Mouse (Mus musculus) liver, postnatal 0 days (tissue): ENCODE measurements around the gene Rcan1. TPM values are rescaled to one million over a fixed set of nuclear protein-coding genes. Genes with fewer than 3 reads are reported as not detected.

Source experiments
- ATAC-seq: fragments of 200-750 bp; cut with Nextera tagmentation; 2 replicates; pipeline ENCODE4 v1.8.0; 2017; ENCODE audit warnings: mild to moderate bottlenecking, moderate library complexity
- DNase-seq: peaks from one replicate; pipeline ENCODE4 v3.0.0-alpha.2; 2016
- H3K27ac ChIP-seq: fragments of 300-500 bp; sonication (generic); 2 replicates; pipeline ENCODE4 v1.5.1; 2014; ENCODE audit warnings: antibody characterized with exemption, moderate library complexity, mild to moderate bottlenecking, low read depth
- H3K27me3 ChIP-seq: fragments of 300-500 bp; sonication (generic); 2 replicates; pipeline ENCODE4 v1.6.1; 2014; ENCODE audit warnings: low read length, control low read depth, mixed read lengths; ENCODE audit not compliant: insufficient read depth
- H3K36me3 ChIP-seq: fragments of 300-500 bp; sonication (generic); replicated peaks from 2 replicates; pipeline ENCODE4 v1.6.1; 2014; ENCODE audit warnings: mild to moderate bottlenecking, control low read depth, low read length, moderate library complexity, mixed read lengths; ENCODE audit not compliant: insufficient read depth
- H3K4me1 ChIP-seq: fragments of 300-500 bp; sonication (generic); 2 replicates; pipeline ENCODE4 v1.6.1; 2014; ENCODE audit warnings: antibody characterized with exemption, mild to moderate bottlenecking, control low read depth; ENCODE audit not compliant: insufficient read depth
- H3K4me2 ChIP-seq: fragments of 300-500 bp; sonication (generic); 2 replicates; pipeline ENCODE4 v1.6.1; 2014; ENCODE audit warnings: low read depth, mild to moderate bottlenecking, low read length, moderate library complexity, mixed read lengths
- H3K4me3 ChIP-seq: fragments of 300-500 bp; sonication (generic); 2 replicates; pipeline ENCODE4 v1.5.1; 2014; ENCODE audit warnings: low read depth, low read length
- H3K9ac ChIP-seq: fragments of 300-500 bp; sonication (generic); replicated peaks from 2 replicates; pipeline ENCODE4 v1.6.1; 2014; ENCODE audit warnings: mild to moderate bottlenecking, moderate library complexity
- H3K9me3 ChIP-seq: fragments of 300-500 bp; sonication (generic); 2 replicates; pipeline ENCODE4 v1.6.1; 2016; ENCODE audit warnings: mild to moderate bottlenecking, control low read depth, low read length, mixed read lengths
- CTCF ChIP-seq: sonication (generic); IDR thresholded peaks from 2 replicates; pipeline ENCODE4 v1.5.1; 2016; ENCODE audit warnings: antibody characterized with exemption, low read depth
- EP300 ChIP-seq: IDR thresholded peaks from 2 replicates; pipeline ENCODE4 v1.6.1; 2016; ENCODE audit warnings: antibody characterized with exemption, low read depth, mild to moderate bottlenecking
- whole genome bisulfite sequencing: fragments of 180-500 bp; shearing (Covaris S2); extraction: QIAGEN DNeasy Blood & Tissue Kit; methylation state at CpG from one replicate; pipeline ENCODE4 v1.1.7; 2014; ENCODE audit not compliant: insufficient replicate concordance; 5-methylcytosine and 5-hydroxymethylcytosine counted together
- polyA plus RNA-seq: library from polyadenylated mRNA; unstranded; fragments of >200 nt; fragmentation: Nextera tagmentation; extraction: Ambion mirVana; gene quantifications from 2 replicates; pipeline ENCODE4 v1.2.1, GENCODE M21; 2015

Gene Rcan1
- polyA plus RNA-seq, 1 experiment from 2014 or later, result 12.0 TPM

DNA sequence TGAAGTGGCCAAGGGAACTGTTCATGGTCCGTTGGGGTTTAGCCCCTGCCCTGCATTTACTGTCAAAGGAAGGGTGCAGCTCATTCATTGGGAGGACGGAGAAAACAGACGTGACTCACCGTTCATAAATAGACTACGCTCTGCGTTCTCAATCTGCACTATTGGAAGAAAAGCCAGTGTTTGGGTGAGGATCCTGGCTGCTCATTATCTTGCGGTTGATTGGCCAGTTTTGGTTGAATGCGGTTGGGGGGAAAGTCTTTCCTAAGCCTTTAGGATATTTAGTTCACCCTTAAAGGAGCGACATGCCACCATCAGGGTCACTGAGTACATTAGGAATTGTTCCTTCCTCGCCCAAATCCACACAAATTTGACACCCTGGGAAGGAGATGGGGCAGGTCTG, 5.4 kb downstream of the Rcan1 start:
- 16% methylated on average over 10 of the region's 10 CpGs for WGBS
- no peak for DNase-seq
- no peak overlapping the region for H3K27ac ChIP-seq

GRCm38 (mm10) chr16:92464390-92464972, 6.2 kb downstream of the Rcan1 start:
- 36% methylated on average over 14 of the region's 14 CpGs for WGBS
- Histone ChIP-seq H3K4me3 (peak overlapping the region; percentile 84; the same call in 1 of the 2 replicates), H3K27me3 (no peaks in the 10 kb centered on the region), H3K9ac (0 out of 2 replicates have a peak overlapping the region, but pooled peaks have one; percentile 33), H3K4me2 (peak overlapping the region; percentile 93), H3K27ac (no peak overlapping the region), H3K36me3 (no peaks in the 10 kb centered on the region), H3K9me3 (no peaks in the 10 kb centered on the region), H3K4me1 (peaks cover 16% of the 10 kb centered on the region)
- ATAC-seq (no peak), DNase-seq (no peak)
- TF ChIP-seq EP300, result no peak
- TF ChIP-seq CTCF, result no peak

More for the DNA sequence above, 5.4 kb downstream of the Rcan1 start:
- Histone ChIP-seq H3K36me3 (no peaks in the 10 kb centered on the region), H3K4me2 (peak overlapping the region; percentile 93), H3K9ac (peak overlapping the region; percentile 84; the same call in 1 of the 2 replicates), H3K9me3 (no peaks in the 10 kb centered on the region), H3K4me3 (peak overlapping the region; percentile 84), H3K4me1 (peaks cover 16% of the 10 kb centered on the region), H3K27me3 (no peaks in the 10 kb centered on the region)
- ATAC-seq, result no peak
- TF ChIP-seq CTCF, result no peak
- no peak for TF ChIP-seq EP300

DNA sequence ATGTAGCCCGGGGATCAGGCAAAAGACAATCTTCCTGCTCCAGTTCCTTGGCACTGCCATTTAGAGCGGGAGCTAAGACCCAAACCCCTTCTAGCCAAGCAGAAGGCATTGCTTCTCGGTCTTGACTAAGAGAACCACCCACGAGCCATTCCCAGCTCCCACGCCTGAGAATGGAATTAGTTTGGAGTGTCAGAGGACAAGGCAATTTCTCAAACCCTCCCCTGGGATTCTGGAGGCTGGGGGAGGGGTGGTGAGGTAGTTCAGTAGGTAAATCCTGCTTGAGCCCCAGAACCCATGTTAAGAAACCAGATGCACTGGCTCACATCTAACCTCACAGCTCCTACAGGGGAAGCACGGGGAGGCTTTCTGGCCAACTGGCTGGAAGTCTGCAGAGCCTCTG, 9.3 kb downstream of the Rcan1 start:
- Histone ChIP-seq H3K4me1 (peaks cover 16% of the 10 kb centered on the region), H3K9me3 (no peaks in the 10 kb centered on the region), H3K4me3 (no peak overlapping the region), H3K9ac (no peak overlapping the region), H3K27me3 (no peaks in the 10 kb centered on the region), H3K4me2 (no peak overlapping the region), H3K27ac (no peak overlapping the region), H3K36me3 (no peaks in the 10 kb centered on the region)
- no peak for ATAC-seq
- WGBS, result 81% methylated on average over 6 of the region's 6 CpGs
- TF ChIP-seq EP300 (no peak), CTCF (no peak)
- DNase-seq, result no peak

- Histone ChIP-seq H3K4me2 (no peak overlapping the region), H3K9ac (no peak overlapping the region), H3K4me1 (no peaks in the 10 kb centered on the region), H3K36me3 (no peaks in the 10 kb centered on the region), H3K27me3 (no peaks in the 10 kb centered on the region), H3K27ac (no peak overlapping the region), H3K9me3 (no peaks in the 10 kb centered on the region), H3K4me3 (no peak overlapping the region)
- ATAC-seq, result peak; percentile 81
- peak; percentile 76 for DNase-seq
- TF ChIP-seq CTCF, result peak; percentile 96
- TF ChIP-seq EP300, result no peak; the same call in 1 of the 2 replicates
- WGBS, result 28% methylated on average over 7 of the region's 7 CpGs
Measured at GRCm38 (mm10) chr16:92457594-92457993, 13.1 kb downstream of the Rcan1 start.

DNA sequence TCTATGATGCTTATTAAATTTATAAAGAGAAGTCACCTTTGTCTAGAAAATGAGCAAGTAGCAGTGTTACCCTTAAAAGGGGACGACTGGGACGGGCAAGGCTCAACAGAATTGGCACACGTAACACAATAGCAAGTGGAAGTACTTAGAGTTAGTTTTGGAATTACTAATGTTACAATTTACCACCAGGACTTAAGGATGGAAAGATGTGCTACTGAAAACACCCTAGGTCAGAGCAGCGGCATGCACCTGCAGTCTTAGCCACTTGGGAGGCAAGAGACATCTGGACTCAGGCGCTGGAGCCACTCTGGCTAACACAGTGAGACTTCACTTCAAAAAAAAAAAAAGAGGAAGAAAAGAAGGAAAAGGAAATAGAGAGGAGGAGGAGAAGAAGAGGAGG, 14.7 kb downstream of the Rcan1 start:
- Histone ChIP-seq H3K9me3 (no peaks in the 10 kb centered on the region), H3K27me3 (no peaks in the 10 kb centered on the region), H3K27ac (no peak overlapping the region), H3K4me3 (no peak overlapping the region), H3K4me2 (no peak overlapping the region), H3K36me3 (no peaks in the 10 kb centered on the region), H3K9ac (no peak overlapping the region), H3K4me1 (no peaks in the 10 kb centered on the region)
- ATAC-seq (no peak), DNase-seq (no peak)
- WGBS, result 81% methylated on average over 5 of the region's 5 CpGs
- no peak for TF ChIP-seq CTCF
- TF ChIP-seq EP300, result no peak

- DNase-seq, result no peak
- no peak overlapping the region for H3K9ac ChIP-seq
Measured at GRCm38 (mm10) chr16:92455488-92455887, 15.2 kb downstream of the Rcan1 start.

More at GRCm38 (mm10) chr16:92455488-92455887, 15.2 kb downstream of the Rcan1 start:
- no peak for ATAC-seq
- TF ChIP-seq EP300 (no peak), CTCF (peak; percentile 17; the same call in 1 of the 2 replicates)
- Histone ChIP-seq H3K4me1 (no peaks in the 10 kb centered on the region), H3K27me3 (no peaks in the 10 kb centered on the region), H3K4me2 (no peak overlapping the region), H3K4me3 (no peak overlapping the region), H3K9me3 (no peaks in the 10 kb centered on the region), H3K36me3 (no peaks in the 10 kb centered on the region), H3K27ac (no peak overlapping the region)
- 79% methylated on average over 8 of the region's 8 CpGs for WGBS
